Mouse (Mus musculus) lung, adult 18-20 months (tissue): Measurements from ENCODE around the gene Btk.

ENCODE experiments used
- DNase-seq, 2 experiments: peaks; one replicate each; pipeline ENCODE4 v3.0.0; 2022; ENCODE audit warnings: mixed read lengths in 2 of 2

The Btk gene

DNA sequence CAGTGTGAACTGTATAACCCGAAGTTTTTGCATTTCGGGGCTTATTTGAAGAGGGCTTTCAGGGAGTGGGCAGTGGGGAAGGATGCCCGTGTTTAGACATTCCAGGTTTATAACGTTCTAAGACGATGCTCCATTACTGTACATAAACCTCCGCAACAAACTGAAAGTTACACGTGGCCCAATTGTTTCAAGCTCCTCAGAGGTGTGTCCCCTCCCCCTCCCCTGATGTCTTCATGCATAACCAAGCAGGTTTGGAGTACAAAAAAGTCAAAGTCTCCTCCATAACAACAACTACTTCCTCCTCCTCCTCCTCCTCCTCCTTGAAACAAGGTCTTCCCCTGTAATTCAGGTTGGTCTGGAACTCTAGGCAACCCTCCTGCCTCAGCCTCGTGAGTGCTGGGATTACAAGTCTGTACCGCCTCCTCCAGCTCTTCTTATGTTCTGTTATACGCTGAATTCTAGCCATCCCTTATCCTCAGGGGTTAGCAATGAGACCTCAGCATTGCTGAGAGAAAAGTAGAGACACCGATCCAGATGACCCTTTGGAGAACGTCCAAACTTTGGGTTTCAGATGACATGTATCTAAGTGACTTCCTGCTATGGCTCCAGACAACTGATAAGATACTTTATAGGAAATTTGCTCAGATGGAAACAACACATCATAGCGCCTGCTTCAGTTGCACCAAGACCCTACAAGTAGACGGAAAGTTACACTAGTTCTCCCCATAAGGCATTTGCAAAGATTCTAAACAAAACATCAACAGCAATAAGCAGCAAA lies 2.7 kb downstream of the Btk start:
- no peak for DNase-seq

GRCm38 (mm10) chrX:134577896-134578295 lies 5.5 kb downstream of the Btk start:
- no peak for DNase-seq

- DNase-seq = no peak
Measured at GRCm38 (mm10) chrX:134566536-134567222, 16.7 kb downstream of the Btk start.

DNA sequence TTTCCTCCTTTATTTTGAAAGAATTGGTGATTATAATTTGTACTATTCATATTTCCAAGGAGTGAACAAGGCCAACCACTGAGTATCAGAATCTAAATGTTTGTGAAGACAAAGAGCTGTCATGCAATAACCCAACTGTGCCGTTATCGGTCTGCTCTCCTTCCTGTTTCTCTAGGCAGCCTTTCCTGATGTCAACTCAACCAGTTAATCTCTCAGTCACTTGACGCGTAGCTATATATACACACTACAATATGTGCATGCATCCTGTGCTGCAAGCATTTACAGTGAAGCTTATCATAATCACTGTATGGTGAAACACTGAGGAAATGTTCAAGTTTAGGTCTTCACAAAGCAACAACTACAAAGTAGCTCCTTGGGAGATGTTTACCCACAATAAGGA lies 19.0 kb downstream of the Btk start:
- DNase-seq = no peak

GRCm38 (mm10) chrX:134554425-134554824 lies 28.9 kb downstream of the Btk start:
- DNase-seq = no peak

- no peak for DNase-seq
Measured at GRCm38 (mm10) chrX:134553326-134553725, 30.0 kb downstream of the Btk start.

- DNase-seq = peak in 1 of 2 experiments; percentile 13
Measured at GRCm38 (mm10) chrX:134550903-134551302, 32.5 kb downstream of the Btk start.

GRCm38 (mm10) chrX:134547330-134547729 lies 36.0 kb downstream of the Btk start:
- DNase-seq = no peak

- DNase-seq = no peak
Measured at GRCm38 (mm10) chrX:134541955-134542308, 41.4 kb downstream of the Btk start.

- DNase-seq = peak; percentile 35 to 47
Measured at GRCm38 (mm10) chrX:134541145-134541954, 42.0 kb downstream of the Btk start, which contains the start of gene Timm8a1. Gene Timm8a1 (minus strand): TSS chrX:134541865.

DNA sequence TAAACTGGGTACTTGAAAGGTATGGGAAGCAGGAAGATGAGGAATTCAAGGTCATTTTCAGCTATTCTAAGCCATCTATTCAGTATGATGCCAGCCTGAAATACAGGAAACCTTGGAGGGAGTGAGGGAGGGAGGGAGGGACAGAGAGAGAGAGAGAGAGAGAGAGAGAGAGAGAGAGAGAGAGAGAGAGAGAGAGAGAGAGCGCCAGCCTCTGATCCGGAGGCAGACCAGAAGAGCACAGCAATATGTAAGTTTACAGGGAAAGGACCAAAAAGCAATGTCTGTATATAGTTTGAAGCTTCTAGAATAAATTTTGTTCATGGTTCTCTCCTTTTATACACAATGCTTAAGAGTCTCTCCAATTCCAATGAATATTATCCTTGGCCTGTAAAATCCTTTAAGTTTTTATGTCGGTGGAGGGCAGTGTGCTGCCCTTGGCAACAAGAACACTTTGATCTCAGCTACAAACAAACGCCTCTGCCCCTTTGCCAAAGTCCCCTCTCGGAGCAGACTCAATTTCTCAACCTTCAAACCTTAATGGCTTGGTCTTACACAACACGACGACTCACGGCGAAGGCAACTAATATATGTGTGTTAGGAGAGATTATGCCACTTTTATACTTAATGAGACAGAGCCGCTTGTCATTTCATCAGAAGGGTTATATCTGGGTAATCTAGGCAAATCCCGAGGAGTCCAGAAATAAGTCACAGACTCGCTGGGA lies 42.8 kb downstream of the Btk start:
- DNase-seq = no peak

GRCm38 (mm10) chrX:134539795-134540194 lies 43.6 kb downstream of the Btk start:
- peak in 1 of 2 experiments; percentile 2 for DNase-seq

DNA sequence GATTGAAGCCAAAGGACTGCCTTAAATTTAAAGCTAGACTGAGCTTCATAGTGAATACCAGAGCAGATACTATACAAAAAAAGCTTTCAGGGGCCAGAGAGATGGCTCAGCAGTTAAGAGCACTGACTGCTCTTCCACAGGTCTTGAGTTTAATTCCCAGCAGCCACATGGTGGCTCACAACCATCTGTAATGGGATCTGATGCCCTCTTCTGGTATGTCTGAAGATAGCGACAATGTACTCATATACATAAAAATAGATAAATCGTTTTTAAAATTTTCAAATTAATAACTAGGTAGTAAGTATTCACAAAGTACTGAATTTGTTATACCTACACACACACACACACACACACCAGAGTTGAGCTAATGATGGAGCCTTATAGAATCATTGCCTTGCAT lies 50.0 kb downstream of the Btk start:
- DNase-seq = no peak

DNA sequence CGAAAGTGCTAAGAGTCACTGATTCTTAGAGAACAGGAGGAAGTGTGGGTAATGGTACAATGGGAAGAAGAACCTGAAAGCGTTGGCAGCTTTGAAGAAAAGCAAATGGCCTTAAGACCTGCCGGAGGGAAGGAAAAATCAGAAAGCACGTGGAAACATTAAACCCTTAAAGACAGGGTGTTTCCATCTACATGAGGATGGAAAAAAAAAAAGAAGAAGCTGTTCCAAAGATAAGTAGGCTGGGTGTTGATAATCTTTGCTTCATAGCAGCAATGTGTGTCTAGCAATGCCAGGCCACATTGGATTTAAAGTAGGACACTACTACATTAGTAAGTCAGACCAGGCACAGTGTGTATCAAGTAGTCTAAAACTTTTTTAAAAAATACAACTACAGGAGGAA lies 58.1 kb downstream of the Btk start:
- DNase-seq = no peak

DNA sequence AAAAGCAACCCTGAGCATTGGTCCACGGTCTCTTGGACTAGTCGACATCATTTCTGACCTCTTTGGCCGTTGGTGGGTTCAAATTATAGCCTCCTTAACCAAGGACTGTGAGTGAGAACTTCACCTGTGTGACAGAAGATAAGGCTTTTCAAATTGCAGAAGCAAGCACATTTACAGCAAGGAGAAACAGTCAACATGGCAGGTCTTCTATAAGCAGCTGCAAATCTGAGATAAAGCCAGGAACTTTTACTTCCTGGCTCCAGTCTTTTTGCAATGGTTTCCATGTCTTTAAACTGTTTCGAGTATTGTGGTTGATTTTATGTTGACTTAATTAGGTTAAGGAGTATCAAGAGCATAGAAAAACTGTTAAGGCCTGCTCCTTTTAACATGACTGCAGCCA lies 59.6 kb downstream of the Btk start:
- no peak for DNase-seq

DNA sequence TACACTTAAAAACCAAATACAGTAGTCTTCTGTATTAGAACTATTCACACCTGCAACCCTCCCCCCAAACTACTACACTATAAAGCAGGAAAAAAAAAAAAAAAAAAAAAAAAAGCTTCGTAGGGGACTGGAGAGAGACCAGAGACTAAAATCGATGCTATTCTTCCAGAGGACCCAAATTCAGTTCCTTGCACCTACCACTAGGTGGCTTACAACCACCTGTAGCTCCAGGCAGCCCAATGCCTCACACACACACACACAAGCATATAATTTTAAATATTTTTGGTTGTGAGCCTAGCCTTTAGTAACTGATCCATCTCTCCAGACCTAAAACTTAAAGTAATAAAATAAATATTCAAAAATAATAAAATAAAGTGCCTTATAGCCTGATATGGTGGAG lies 73.9 kb downstream of the Btk start:
- DNase-seq = no peak

DNA sequence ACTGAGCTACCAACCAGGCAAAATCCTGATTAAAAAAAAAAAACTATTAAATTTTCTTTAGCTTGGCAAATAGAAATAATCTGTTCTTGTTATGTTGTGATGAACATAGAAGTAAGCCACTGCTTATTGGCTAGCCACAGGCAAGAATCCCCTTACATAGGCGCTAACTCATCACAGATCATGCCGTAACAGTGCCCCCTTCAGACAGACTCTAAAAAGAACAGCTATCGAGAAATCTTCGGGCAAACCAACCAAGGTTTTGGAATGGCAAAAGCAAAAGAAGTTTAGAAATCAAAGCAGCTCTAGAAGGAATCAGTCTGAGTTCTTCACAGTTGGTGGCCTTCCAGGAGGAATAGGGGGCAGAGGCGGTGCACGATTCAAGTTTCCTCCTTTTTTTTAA lies 75.4 kb downstream of the Btk start:
- DNase-seq = no peak

DNA sequence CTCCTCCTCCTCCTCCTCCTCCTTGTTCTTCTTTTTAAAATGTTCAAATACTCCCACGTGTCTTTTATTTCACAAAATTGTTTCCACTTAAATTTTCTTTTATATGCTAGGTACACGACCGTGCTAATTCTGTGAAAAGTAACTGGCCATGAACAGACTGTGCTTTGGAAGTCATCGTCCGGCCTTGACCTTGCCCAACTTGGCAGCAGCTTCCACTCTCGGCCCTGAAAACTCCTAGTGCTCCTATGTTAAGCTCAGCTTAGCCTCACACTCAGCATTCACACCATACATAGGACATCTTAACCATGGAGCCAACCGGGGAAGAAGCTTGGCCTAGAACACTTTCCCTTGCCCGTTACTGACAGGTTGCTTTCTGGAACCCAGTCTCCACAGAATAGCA lies 82.7 kb downstream of the Btk start:
- no peak for DNase-seq
